Mouse (Mus musculus) inflammation-experienced regulatory T-cells, adult 6 months (primary cell): Measurements from ENCODE around the gene Rad54l. TPM values are rescaled to one million over a fixed set of nuclear protein-coding genes. Genes with fewer than 3 reads are reported as not detected.

Experiments used
- ATAC-seq: one replicate; pipeline ENCODE4 v1.8.0; 2017
- polyA plus RNA-seq, 3 experiments: library from polyadenylated mRNA; unstranded; fragments of 100-300 nt; shearing (Covaris generic); gene quantifications; one replicate each; pipeline ENCODE4 v1.2.1; 2017

Gene Rad54l
- polyA plus RNA-seq, 3 experiments from 2014 or later: 4.6 to 23.5 (median 5.7) TPM

DNA sequence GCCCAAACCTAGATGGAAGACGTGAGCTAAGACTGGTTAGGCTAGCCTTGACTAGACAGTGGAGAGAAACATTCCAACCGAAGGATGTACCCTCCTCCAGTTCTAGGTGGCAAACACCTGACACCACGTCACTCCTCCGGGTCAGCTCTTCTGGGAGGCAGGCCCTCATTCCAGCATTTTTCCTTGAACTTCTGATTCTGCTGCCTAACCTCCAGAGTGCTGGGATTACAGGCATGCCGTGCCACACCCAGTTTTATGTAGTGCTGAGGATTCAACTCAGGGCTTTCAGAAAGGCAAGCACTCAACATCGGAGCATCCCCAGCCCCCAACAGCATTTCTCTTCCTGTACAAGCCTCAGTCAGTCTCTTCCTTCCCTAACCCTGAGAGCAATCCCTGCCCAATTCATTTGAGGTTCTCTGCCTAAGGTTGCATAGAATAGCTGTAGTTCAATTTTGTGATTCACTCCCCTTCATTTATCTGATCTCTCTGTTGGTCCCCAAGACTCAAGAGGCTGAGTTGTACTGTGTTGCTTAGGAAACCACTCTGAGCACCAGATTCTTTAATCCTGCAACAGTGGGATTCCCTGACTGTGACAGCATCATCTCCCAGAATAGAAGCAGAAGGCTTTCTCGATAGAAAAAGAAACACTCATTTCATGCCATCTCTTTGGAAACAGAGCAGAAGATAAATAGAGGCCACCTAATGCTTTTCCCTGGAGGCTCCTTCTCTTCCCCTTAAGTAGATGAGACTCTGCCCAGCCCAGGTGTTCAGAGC is 17.5 kb upstream of the Rad54l start:
- ATAC-seq: no peak

GRCm38 (mm10) chr4:116137421-116137996 is 14.0 kb upstream of the Rad54l start:
- ATAC-seq: no peak

DNA sequence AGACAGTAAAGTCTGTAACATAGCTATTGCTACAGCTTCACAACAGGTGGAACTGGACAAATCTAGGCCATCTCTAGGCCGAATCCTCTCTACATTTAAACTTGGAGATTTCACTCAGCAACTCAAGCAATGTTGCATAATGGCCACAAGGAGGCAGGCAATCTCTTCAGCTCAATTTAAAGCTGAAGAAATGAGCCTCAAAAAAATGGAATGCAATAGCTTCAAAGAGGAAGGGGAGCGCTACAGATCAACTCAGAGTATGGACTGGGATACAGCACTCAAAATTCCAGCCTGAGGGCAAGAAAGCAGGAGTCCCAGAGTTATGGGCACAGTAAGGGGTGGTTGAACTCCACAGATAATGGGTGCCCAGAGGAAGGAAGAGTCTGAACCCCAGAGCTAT is 11.5 kb upstream of the Rad54l start:
- peak; percentile 61 for ATAC-seq

DNA sequence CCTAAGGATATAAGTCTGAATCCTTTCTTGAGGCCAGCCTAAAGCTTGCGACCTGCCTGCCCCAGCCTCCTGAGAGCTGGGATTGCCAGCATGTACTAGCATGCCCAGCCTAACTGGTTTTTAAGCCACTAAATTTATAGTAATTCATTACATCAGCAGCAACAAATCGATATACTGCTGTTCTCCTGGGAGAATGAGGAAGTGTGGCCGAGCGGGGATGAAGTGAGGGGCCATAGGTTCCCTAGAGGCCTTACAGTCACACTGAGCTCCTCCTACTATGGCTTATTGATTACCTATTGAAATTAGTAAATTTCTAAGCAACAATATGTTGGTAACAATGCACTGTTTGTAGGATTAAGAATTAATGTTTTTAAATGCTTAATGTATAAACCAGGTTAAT is 9.6 kb upstream of the Rad54l start:
- no peak for ATAC-seq

DNA sequence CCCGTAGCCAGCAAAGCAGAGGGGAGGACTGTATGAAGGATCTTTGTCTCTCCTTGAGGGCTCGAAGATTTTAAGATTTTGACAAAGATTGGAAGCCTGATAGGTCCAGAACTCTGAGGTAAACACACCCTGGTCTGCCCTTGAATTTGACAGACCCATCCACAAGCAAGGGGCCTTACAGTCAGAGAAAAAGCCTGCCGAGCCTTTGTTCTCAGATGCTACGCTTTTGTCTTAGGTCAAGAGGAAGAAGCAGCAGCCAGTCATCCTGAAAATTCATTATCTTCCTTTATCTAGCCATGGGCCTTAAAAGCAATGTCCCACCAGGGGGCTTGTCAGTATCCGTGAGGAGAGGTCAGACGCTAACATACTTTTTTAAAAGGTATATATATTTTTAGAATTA is 4.5 kb upstream of the Rad54l start:
- no peak for ATAC-seq

- ATAC-seq: no peak
Measured at GRCm38 (mm10) chr4:116125803-116126386, 2.4 kb upstream of the Rad54l start.

DNA sequence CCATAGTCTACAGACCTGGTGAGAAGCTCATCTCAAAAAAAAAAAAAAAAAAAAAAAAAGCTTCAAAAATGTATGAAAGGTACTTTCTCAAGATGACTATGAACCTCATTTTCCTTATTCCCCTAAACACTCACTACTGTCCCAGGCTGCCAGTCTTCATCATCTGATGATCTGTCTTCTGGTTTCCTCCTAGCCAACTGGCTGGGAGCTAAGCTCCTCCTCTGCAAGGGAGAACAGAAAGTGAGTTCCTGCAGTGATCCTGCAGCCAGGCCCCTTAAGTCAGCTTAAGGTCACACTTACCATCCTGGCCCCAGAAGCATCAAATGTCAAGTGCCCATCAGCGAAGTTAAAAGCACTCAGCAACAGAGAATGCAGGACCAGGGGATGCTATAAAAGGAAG is 728 bp downstream of the Rad54l start:
- ATAC-seq: no peak

GRCm38 (mm10) chr4:116111486-116111885 is 12.0 kb downstream of the Rad54l start:
- ATAC-seq: no peak

GRCm38 (mm10) chr4:116110695-116111094 is 12.8 kb downstream of the Rad54l start:
- no peak for ATAC-seq

- no peak for ATAC-seq
Measured at GRCm38 (mm10) chr4:116105278-116105677, 18.2 kb downstream of the Rad54l start.

- ATAC-seq: no peak
Measured at GRCm38 (mm10) chr4:116100959-116101358, 22.5 kb downstream of the Rad54l start.

DNA sequence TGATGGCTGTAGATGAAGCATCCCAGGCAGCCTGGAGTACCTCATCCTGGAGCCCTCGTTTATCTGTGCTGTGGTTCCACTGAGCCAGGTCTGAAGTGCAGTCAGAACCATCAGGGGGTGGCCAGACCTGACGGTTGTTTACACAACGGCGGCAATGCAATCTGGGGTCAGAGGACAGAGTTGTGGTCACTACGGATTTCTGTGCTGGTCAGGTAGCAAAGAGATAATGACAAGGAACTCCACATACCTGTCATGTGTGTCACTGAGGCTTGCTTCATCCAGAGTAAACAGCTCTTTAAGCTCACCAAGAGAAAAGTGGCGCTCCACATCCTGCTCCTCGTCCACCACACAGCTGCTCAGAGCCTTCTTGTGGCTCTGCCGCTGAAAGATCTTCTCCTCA is 26.3 kb downstream of the Rad54l start:
- ATAC-seq: no peak

DNA sequence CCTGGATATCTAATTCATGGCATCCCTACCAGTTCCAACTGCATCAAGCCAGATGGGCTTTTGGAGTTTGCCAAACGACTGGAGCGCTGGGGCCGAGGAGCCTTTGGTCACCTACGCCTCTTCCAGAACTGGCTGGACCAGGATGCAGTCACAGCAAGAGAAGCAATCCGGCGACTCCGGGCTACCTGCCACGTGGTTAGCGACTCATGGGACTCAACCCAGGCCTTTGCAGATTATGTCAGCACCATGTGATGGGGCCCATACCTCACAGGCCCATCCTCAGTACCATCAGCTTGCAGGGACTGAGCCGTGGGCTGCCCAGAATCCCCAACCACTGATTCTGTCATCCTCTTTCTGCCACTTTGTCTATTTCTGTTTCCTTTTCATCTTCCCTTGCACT is 27.2 kb downstream of the Rad54l start:
- no peak for ATAC-seq

- no peak for ATAC-seq
Measured at GRCm38 (mm10) chr4:116088510-116089249, 34.8 kb downstream of the Rad54l start.

DNA sequence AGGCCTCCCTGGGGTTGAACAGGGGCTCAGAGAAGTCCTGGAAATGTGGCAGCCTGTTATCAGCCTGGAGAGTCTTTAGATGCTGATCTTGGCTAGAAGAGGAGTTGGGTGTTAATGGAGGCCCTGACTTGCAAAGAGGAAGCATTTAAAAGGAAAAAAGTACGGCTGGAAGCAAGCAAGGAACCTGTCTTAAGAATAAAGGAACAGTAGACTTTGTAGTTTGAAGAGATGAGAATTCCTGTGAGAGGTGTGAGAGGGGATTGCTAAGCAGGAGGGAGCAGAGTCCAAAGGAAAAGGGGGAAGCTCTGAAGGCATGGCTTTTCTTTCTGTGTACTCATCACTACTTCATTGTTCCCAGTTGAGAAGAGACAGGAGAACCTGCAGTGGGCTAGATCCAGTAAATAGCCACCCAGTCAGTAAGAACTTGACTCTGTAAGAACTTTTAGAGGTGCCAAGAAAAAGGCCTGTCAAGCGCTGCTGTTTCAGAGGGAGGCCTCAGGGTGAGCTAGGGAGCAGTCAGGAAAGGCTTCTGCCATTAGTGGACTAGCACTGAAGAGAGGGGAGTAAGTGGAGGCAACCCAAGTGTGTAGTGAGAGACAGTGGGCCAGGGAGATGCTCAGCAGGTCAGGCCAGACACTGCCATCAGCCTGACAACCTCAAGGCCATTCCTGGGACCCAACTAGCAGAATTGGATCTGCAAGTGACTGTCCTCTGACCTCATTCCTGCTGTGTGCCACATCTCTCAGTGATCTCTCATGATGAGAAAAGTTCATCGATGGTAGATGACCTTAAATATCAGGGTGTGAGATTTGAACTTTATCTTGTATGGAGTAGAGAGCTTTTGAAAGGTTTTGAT is 46.0 kb downstream of the Rad54l start:
- no peak for ATAC-seq

GRCm38 (mm10) chr4:116076369-116077231 is 46.9 kb downstream of the Rad54l start:
- no peak for ATAC-seq

- peak; percentile 18 for ATAC-seq
Measured at GRCm38 (mm10) chr4:116075631-116076368, 47.7 kb downstream of the Rad54l start.

DNA sequence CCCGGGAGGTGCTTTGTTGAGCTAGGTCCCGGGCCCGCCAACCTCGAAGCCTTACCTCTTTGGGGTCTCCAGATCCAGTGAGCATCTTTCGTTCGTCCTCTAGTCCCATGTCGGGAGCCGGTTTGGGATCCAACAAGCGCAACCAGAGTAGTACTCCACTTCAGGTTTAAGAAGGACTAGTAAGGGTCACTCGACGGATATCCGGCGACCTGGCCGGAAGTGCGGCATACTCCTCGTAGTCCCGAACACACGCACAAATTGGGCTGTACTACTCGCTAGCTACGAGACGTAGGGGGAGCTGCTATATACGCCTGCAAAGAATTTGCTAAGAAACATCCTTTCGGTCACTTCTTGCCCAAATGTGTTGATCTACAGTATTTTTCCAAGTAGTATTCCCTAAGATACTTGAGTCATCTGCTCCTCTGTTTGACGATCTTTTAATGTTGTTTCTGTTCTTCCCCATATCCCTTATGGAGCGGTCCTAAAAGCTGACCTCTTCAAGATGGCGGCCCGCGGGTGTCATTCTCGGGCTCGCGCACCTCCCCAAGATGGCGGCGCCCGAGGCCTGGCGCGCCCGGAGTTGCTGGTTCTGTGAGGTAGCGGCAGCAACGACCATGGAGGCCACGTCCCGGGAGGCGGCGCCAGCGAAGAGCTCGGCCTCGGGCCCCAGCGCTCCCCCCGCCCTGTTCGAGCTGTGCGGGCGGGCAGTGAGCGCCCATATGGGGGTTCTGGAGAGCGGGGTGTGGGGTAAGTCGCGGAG is 48.4 kb downstream of the Rad54l start, which contains the start of the genes Uqcrh and Lrrc41:
Gene Uqcrh (minus strand): TSS at position 211 of the 760 bp plus-strand sequence.
Gene Lrrc41 (plus strand): TSS at position 409 of the 760 bp plus-strand sequence.
- peak; percentile 93 for ATAC-seq

GRCm38 (mm10) chr4:116074145-116074675 is 49.3 kb downstream of the Rad54l start:
- no peak for ATAC-seq
